Mouse (Mus musculus) MEL (cell line): ENCODE data around the gene Cdkal1. TPM values are rescaled to one million over a fixed set of nuclear protein-coding genes. Genes with fewer than 3 reads are reported as not detected.

ENCODE experiments used
- DNase-seq: peaks from one replicate; pipeline ENCODE4 v3.0.0; 2011; ENCODE audit warnings: low read depth, low spot score
- H3K27ac ChIP-seq: 2 replicates; pipeline ENCODE4 v1.5.1; 2012; ENCODE audit warnings: low read depth, mild to moderate bottlenecking, control low read depth, low read length, moderate library complexity; ENCODE audit not compliant: control insufficient read depth
- H3K27me3 ChIP-seq, 2 experiments: fragments of 150-350 bp in 1 of 2; sonication (generic) in 1 of 2; 2 replicates each; pipeline ENCODE4 v1.6.1; 2012; ENCODE audit warnings: low read length in 2 of 2, mild to moderate bottlenecking in 2 of 2, improper control_type of control experiment in 1 of 2, moderate library complexity in 1 of 2; ENCODE audit not compliant: insufficient read depth in 2 of 2, control insufficient read depth in 1 of 2
- H3K36me3 ChIP-seq, 2 experiments: 2 replicates each; pipeline ENCODE4 v1.6.1; 2012 to 2014; ENCODE audit warnings: low read length in 2 of 2, improper control_type of control experiment in 1 of 2, inconsistent platforms in 1 of 2, mild to moderate bottlenecking in 1 of 2; ENCODE audit not compliant: insufficient read depth in 2 of 2, control insufficient read depth in 1 of 2
- H3K4me1 ChIP-seq, 2 experiments: fragments of 150-350 bp in 1 of 2; sonication (generic) in 1 of 2; 2 replicates each; pipeline ENCODE4 v1.6.1; 2012; ENCODE audit warnings: low read length in 2 of 2, improper control_type of control experiment in 1 of 2, mild to moderate bottlenecking in 1 of 2; ENCODE audit not compliant: insufficient read depth in 2 of 2, control insufficient read depth in 1 of 2
- H3K4me3 ChIP-seq, 2 experiments: fragments of 150-350 bp in 1 of 2; sonication (generic) in 1 of 2; 2 replicates each; pipeline ENCODE4 v1.5.1; 2012; ENCODE audit warnings: low read depth in 2 of 2, low read length in 2 of 2, mild to moderate bottlenecking in 2 of 2, moderate library complexity in 2 of 2, control low read depth in 1 of 2, improper control_type of control experiment in 1 of 2; ENCODE audit not compliant: control insufficient read depth in 1 of 2, insufficient read depth in 1 of 2
- H3K79me2 ChIP-seq: 2 replicates; pipeline ENCODE4 v1.6.1; 2012; ENCODE audit warnings: mild to moderate bottlenecking, low read length, moderate library complexity; ENCODE audit not compliant: control insufficient read depth, poor library complexity, insufficient read depth
- H3K9ac ChIP-seq: 2 replicates; pipeline ENCODE4 v1.6.1; 2012; ENCODE audit warnings: low read depth, mild to moderate bottlenecking, control low read depth, low read length, moderate library complexity; ENCODE audit not compliant: control insufficient read depth, poor library complexity, severe bottlenecking
- H3K9me3 ChIP-seq: fragments of 150-350 bp; sonication (generic); replicated peaks from 2 replicates; pipeline ENCODE4 v1.6.1; 2012; ENCODE audit warnings: mild to moderate bottlenecking, low read length, improper control_type of control experiment, moderate library complexity; ENCODE audit not compliant: insufficient read depth
- BHLHE40 ChIP-seq: IDR thresholded peaks from 2 replicates; pipeline ENCODE4 v1.6.1; 2012; ENCODE audit warnings: low read depth, mild to moderate bottlenecking, inconsistent platforms, low read length, improper control_type of control experiment, borderline replicate concordance
- CHD1 ChIP-seq: IDR thresholded peaks from 2 replicates; pipeline ENCODE4 v1.6.1; 2012; ENCODE audit warnings: low read depth, mild to moderate bottlenecking, inconsistent platforms, low read length, improper control_type of control experiment
- CHD2 ChIP-seq: IDR thresholded peaks from 2 replicates; pipeline ENCODE4 v1.6.1; 2011; ENCODE audit warnings: low read length, improper control_type of control experiment
- EP300 ChIP-seq, 2 experiments: IDR thresholded peaks; 2 replicates each; pipeline ENCODE4 v1.6.1; 2011; ENCODE audit warnings: improper control_type of control experiment in 2 of 2, low read length in 2 of 2, low read depth in 1 of 2, mild to moderate bottlenecking in 1 of 2
- GABPA ChIP-seq: IDR thresholded peaks from 2 replicates; pipeline ENCODE4 v1.6.1; 2012; ENCODE audit warnings: low read depth, mild to moderate bottlenecking, inconsistent platforms, low read length, improper control_type of control experiment, moderate library complexity
- GATA1 ChIP-seq: IDR thresholded peaks from 2 replicates; pipeline ENCODE4 v1.6.1; 2011; ENCODE audit warnings: low read depth, low read length, improper control_type of control experiment
- JUND ChIP-seq: IDR thresholded peaks from 2 replicates; pipeline ENCODE4 v1.6.1; 2011; ENCODE audit warnings: low read depth, mild to moderate bottlenecking, improper control_type of control experiment, low read length
- KAT2A ChIP-seq: conservative IDR thresholded peaks from 2 replicates; pipeline ENCODE4 v1.6.1; 2012; ENCODE audit warnings: low read depth, low read length, improper control_type of control experiment, inconsistent platforms
- MAFK ChIP-seq: IDR thresholded peaks from 2 replicates; pipeline ENCODE4 v1.6.1; 2011; ENCODE audit warnings: low read depth, mild to moderate bottlenecking, low read length, improper control_type of control experiment, borderline replicate concordance
- MAX ChIP-seq: IDR thresholded peaks from 2 replicates; pipeline ENCODE4 v1.6.1; 2011; ENCODE audit warnings: low read length, improper control_type of control experiment
- MAZ ChIP-seq: IDR thresholded peaks from 2 replicates; pipeline ENCODE4 v1.6.1; 2012; ENCODE audit warnings: low read depth, mild to moderate bottlenecking, inconsistent platforms, low read length, improper control_type of control experiment
- MEF2A ChIP-seq: IDR thresholded peaks from 2 replicates; pipeline ENCODE4 v1.6.1; 2014; ENCODE audit warnings: low read depth, mild to moderate bottlenecking, inconsistent platforms, low read length, improper control_type of control experiment; ENCODE audit not compliant: poor library complexity, insufficient replicate concordance, severe bottlenecking; ENCODE audit errors: extremely low read depth
- MXI1 ChIP-seq: IDR thresholded peaks from 2 replicates; pipeline ENCODE4 v1.6.1; 2011; ENCODE audit warnings: mild to moderate bottlenecking, low read depth, low read length, improper control_type of control experiment
- MYB ChIP-seq: IDR thresholded peaks from 2 replicates; pipeline ENCODE4 v1.6.1; 2011; ENCODE audit warnings: mild to moderate bottlenecking, low read depth, low read length, improper control_type of control experiment
- NELFE ChIP-seq: IDR thresholded peaks from 2 replicates; pipeline ENCODE4 v1.6.1; 2011; ENCODE audit warnings: low read depth, low read length, improper control_type of control experiment
- POLR2A ChIP-seq, 2 experiments: IDR thresholded peaks; 2 replicates each; pipeline ENCODE4 v1.6.1; 2011 to 2012; ENCODE audit warnings: low read length in 2 of 2, mild to moderate bottlenecking in 2 of 2, control low read depth in 1 of 2, improper control_type of control experiment in 1 of 2, low read depth in 1 of 2, moderate library complexity in 1 of 2; ENCODE audit not compliant: control insufficient read depth in 1 of 2, insufficient read depth in 1 of 2, poor library complexity in 1 of 2
- POLR2AphosphoS2 ChIP-seq: IDR thresholded peaks from 2 replicates; pipeline ENCODE4 v1.6.1; 2011; ENCODE audit warnings: low read length, improper control_type of control experiment
- POLR2AphosphoS5 ChIP-seq: IDR thresholded peaks from 2 replicates; pipeline ENCODE4 v1.6.1; 2012; ENCODE audit warnings: low read depth, borderline replicate concordance, mild to moderate bottlenecking, inconsistent platforms, low read length, moderate library complexity, mixed read lengths
- RAD21 ChIP-seq: IDR thresholded peaks from 2 replicates; pipeline ENCODE4 v1.6.1; 2011; ENCODE audit warnings: mild to moderate bottlenecking, low read depth, low read length, improper control_type of control experiment
- RCOR1 ChIP-seq: IDR thresholded peaks from 2 replicates; pipeline ENCODE4 v1.6.1; 2012; ENCODE audit warnings: low read depth, mild to moderate bottlenecking, inconsistent platforms, low read length, improper control_type of control experiment
- SIN3A ChIP-seq: IDR thresholded peaks from 2 replicates; pipeline ENCODE4 v1.6.1; 2012; ENCODE audit warnings: low read length, improper control_type of control experiment, inconsistent platforms
- SMC3 ChIP-seq: IDR thresholded peaks from 2 replicates; pipeline ENCODE4 v1.6.1; 2011; ENCODE audit warnings: low read depth, low read length, improper control_type of control experiment
- TAL1 ChIP-seq: IDR thresholded peaks from 2 replicates; pipeline ENCODE4 v1.6.1; 2012; ENCODE audit warnings: mild to moderate bottlenecking, inconsistent platforms, low read length, moderate library complexity, mixed read lengths
- TBP ChIP-seq: IDR thresholded peaks from 2 replicates; pipeline ENCODE4 v1.8.0; 2011; ENCODE audit warnings: low read depth, low read length, improper control_type of control experiment
- TCF12 ChIP-seq: IDR thresholded peaks from 2 replicates; pipeline ENCODE4 v1.6.1; 2014; ENCODE audit warnings: low read depth, mild to moderate bottlenecking, inconsistent platforms, low read length, improper control_type of control experiment, moderate library complexity
- UBTF ChIP-seq: IDR thresholded peaks from 2 replicates; pipeline ENCODE4 v1.6.1; 2012; ENCODE audit warnings: low read depth, mild to moderate bottlenecking, inconsistent platforms, low read length, improper control_type of control experiment, moderate library complexity, borderline replicate concordance; ENCODE audit not compliant: insufficient read depth
- USF1 ChIP-seq: IDR thresholded peaks from 2 replicates; pipeline ENCODE4 v1.6.1; 2014; ENCODE audit warnings: low read depth, mild to moderate bottlenecking, inconsistent platforms, low read length, improper control_type of control experiment, moderate library complexity
- USF2 ChIP-seq, 2 experiments: IDR thresholded peaks; 2 replicates each; pipeline ENCODE4 v1.6.1; 2011 to 2012; ENCODE audit warnings: improper control_type of control experiment in 2 of 2, low read length in 2 of 2, borderline replicate concordance in 1 of 2, inconsistent platforms in 1 of 2, low read depth in 1 of 2, mild to moderate bottlenecking in 1 of 2; ENCODE audit not compliant: insufficient read depth in 1 of 2
- ZNF384 ChIP-seq: IDR thresholded peaks from 2 replicates; pipeline ENCODE4 v1.6.1; 2012; ENCODE audit warnings: low read depth, mild to moderate bottlenecking, inconsistent platforms, low read length, improper control_type of control experiment
- polyA plus RNA-seq, 2 experiments: library from polyadenylated mRNA; stranded (reverse) in 1 of 2; unstranded in 1 of 2; fragments of >175 nt in 1 of 2; fragments of >200 nt in 1 of 2; gene quantifications; 2 replicates each; pipeline versions ENCODE4 v1.2.1 to v1.2.4; 2012; ENCODE audit warnings: low replicate concordance in 2 of 2, low read depth in 1 of 2; ENCODE audit not compliant: insufficient read length in 2 of 2, insufficient read depth in 1 of 2, missing spikeins in 1 of 2
- total RNA-seq: library from RNA; depleted of rRNA; stranded (reverse); fragments of 300-350 nt; gene quantifications from 2 replicates; pipeline ENCODE4 v1.2.3, GENCODE M21; 2012

Cdkal1 gene
- total and polyA plus RNA-seq, 3 experiments, result 10.6 to 11.0 TPM; not detected in 1

DNA sequence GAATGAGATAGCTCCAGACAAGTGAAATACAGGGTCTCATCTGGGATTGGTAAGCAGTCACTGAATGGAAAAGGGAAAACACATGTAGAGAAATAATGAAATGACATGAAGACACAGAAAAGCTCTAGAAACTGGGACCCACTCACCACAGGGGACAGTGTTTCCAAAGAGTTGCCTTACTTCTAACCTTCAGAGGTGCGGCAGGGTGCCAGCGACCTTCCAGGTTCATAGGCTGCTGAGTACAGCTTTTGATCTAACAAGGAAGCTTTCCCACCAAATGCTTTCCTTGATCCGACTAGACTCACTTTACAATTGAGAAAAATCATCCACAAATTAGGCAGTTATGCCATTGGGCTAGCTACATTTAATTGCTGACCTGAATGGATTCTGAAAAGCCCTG lies 507.1 kb downstream of the Cdkal1 start:
- no peak overlapping the region for H3K9ac ChIP-seq
- no peak overlapping the region for H3K4me3 ChIP-seq
- H3K4me1 ChIP-seq, result no peaks in the 10 kb centered on the region
- no peak for DNase-seq
- no peak for TF ChIP-seq ZNF384
- no peak for TF ChIP-seq USF2 (IDR thresholded peaks at IDR 0.05; ENCODE audit: borderline replicate concordance in 1 of 2, insufficient read depth in 1 of 2, low read depth in 1 of 2, low read length in 2 of 2)
- TF ChIP-seq MAFK, result no peak
- TF ChIP-seq CHD2, result no peak
- TF ChIP-seq TCF12, result no peak
- no peak for TF ChIP-seq NELFE
- no peak for TF ChIP-seq MXI1
- TF ChIP-seq SIN3A, result no peak
- TF ChIP-seq POLR2A (IDR thresholded peaks at IDR 0.05; ENCODE audit: control insufficient read depth in 1 of 2, insufficient read depth in 1 of 2, low read depth in 1 of 2, low read length in 2 of 2, poor library complexity in 1 of 2), result no peak
- no peak for TF ChIP-seq EP300 (IDR thresholded peaks at IDR 0.05; ENCODE audit: low read depth in 1 of 2, low read length in 2 of 2)
- TF ChIP-seq MAX, result no peak
- TF ChIP-seq GATA1, result no peak
- TF ChIP-seq CHD1, result no peak
- TF ChIP-seq TAL1, result no peak
- no peak for TF ChIP-seq POLR2AphosphoS5
- no peak for TF ChIP-seq UBTF
- no peak for TF ChIP-seq MAZ
- TF ChIP-seq JUND, result no peak
- TF ChIP-seq MEF2A, result no peak
- no peak for TF ChIP-seq MYB
- H3K27me3 ChIP-seq, result no peaks in the 10 kb centered on the region
- H3K27ac ChIP-seq, result no peak overlapping the region
- no peaks in the 10 kb centered on the region for H3K36me3 ChIP-seq
- no peaks in the 10 kb centered on the region for H3K9me3 ChIP-seq
- H3K79me2 ChIP-seq, result no peaks in the 10 kb centered on the region

DNA sequence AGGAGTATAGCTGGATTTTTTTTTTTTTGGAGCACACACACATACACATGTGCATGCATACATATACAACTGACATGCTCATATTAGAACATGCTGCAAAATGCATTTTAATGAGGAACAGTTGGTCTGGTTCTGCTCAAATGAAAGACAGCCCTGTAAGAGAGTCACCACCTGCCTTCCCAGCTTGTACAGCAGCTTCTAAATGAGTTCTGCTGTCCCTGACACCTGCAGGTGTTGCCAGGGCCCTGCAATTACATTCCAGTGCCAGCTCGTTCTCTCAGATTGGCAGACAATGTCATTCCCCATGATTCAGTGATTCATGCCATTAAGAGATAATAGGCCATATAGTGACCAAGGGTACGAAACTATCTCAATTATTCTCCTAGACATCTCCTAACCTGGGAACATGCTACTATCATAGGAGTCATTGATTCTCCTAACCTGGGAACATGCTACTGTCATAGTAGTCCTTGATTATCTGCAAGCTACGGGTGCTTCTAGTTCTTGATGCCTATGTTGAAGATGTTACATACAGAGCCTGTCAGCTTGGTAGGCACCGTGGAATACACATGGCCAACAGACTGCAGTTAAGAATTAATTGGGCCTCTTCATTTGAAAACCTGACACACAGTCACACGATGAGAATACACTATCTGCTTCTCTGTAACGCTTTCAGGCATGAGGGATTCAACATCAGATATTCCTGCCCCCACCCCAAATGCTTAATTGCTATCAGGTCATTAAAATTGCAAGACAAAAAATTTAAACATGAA lies 522.6 kb downstream of the Cdkal1 start:
- H3K9ac ChIP-seq, result no peak overlapping the region
- H3K9me3 ChIP-seq, result no peaks in the 10 kb centered on the region
- no peak for DNase-seq
- H3K27me3 ChIP-seq, result no peaks in the 10 kb centered on the region
- no peaks in the 10 kb centered on the region for H3K4me1 ChIP-seq
- no peaks in the 10 kb centered on the region for H3K36me3 ChIP-seq
- H3K27ac ChIP-seq, result no peak overlapping the region
- H3K79me2 ChIP-seq, result no peaks in the 10 kb centered on the region
- H3K4me3 ChIP-seq, result no peak overlapping the region
- TF ChIP-seq ZNF384, result no peak
- no peak for TF ChIP-seq KAT2A
- no peak for TF ChIP-seq GABPA
- no peak for TF ChIP-seq SMC3
- no peak for TF ChIP-seq USF1
- no peak for TF ChIP-seq CHD1
- TF ChIP-seq BHLHE40, result no peak
- no peak for TF ChIP-seq POLR2AphosphoS2
- no peak for TF ChIP-seq POLR2AphosphoS5
- TF ChIP-seq RAD21, result no peak
- TF ChIP-seq TBP, result no peak
- TF ChIP-seq POLR2A (IDR thresholded peaks at IDR 0.05; ENCODE audit: control insufficient read depth in 1 of 2, insufficient read depth in 1 of 2, low read depth in 1 of 2, low read length in 2 of 2, poor library complexity in 1 of 2), result no peak
- no peak for TF ChIP-seq JUND
- no peak for TF ChIP-seq RCOR1
- no peak for TF ChIP-seq USF2 (IDR thresholded peaks at IDR 0.05; ENCODE audit: borderline replicate concordance in 1 of 2, insufficient read depth in 1 of 2, low read depth in 1 of 2, low read length in 2 of 2)
